Mouse (Mus musculus) right cerebral cortex, adult 18-20 months (tissue): ENCODE measurements around the gene Atp6v0e.
A peak's percentile ranks its signal among the peaks of the same experiment; 100 is the strongest.

Source experiments
- DNase-seq: peaks from one replicate; pipeline ENCODE4 v3.0.0; 2022; ENCODE audit warnings: mixed read lengths

Atp6v0e gene

GRCm38 (mm10) chr17:26688795-26689735, 26.0 kb downstream of the Atp6v0e start:
- DNase-seq: peak; percentile 43

- DNase-seq: no peak
Measured at GRCm38 (mm10) chr17:26689810-26690209, 26.8 kb downstream of the Atp6v0e start.

- no peak for DNase-seq
Measured at GRCm38 (mm10) chr17:26690236-26690635, 27.2 kb downstream of the Atp6v0e start.

GRCm38 (mm10) chr17:26691110-26691509, 28.1 kb downstream of the Atp6v0e start:
- peak; percentile 53 for DNase-seq

GRCm38 (mm10) chr17:26693424-26693823, 30.4 kb downstream of the Atp6v0e start:
- DNase-seq: peak; percentile 63

- DNase-seq: peak; percentile 55
Measured at GRCm38 (mm10) chr17:26694171-26694570, 31.1 kb downstream of the Atp6v0e start.

GRCm38 (mm10) chr17:26695193-26695592, 32.2 kb downstream of the Atp6v0e start:
- no peak for DNase-seq

- DNase-seq: no peak
Measured at GRCm38 (mm10) chr17:26698846-26699245, 35.8 kb downstream of the Atp6v0e start.

- no peak for DNase-seq
Measured at GRCm38 (mm10) chr17:26699819-26700616, 37.0 kb downstream of the Atp6v0e start.

- peak; percentile 33 for DNase-seq
Measured at GRCm38 (mm10) chr17:26701565-26701964, 38.5 kb downstream of the Atp6v0e start.

GRCm38 (mm10) chr17:26702621-26703020, 39.6 kb downstream of the Atp6v0e start:
- no peak for DNase-seq

- DNase-seq: no peak
Measured at GRCm38 (mm10) chr17:26703671-26704070, 40.6 kb downstream of the Atp6v0e start.

- DNase-seq: no peak
Measured at GRCm38 (mm10) chr17:26705463-26706359, 42.7 kb downstream of the Atp6v0e start.

GRCm38 (mm10) chr17:26707066-26707465, 44.0 kb downstream of the Atp6v0e start:
- no peak for DNase-seq

- DNase-seq: no peak
Measured at GRCm38 (mm10) chr17:26708499-26708898, 45.5 kb downstream of the Atp6v0e start.

GRCm38 (mm10) chr17:26708993-26709590, 46.1 kb downstream of the Atp6v0e start:
- DNase-seq: peak; percentile 76

GRCm38 (mm10) chr17:26710049-26710448, 47.0 kb downstream of the Atp6v0e start:
- no peak for DNase-seq

- peak; percentile 99 for DNase-seq
Measured at GRCm38 (mm10) chr17:26715271-26715758, 52.3 kb downstream of the Atp6v0e start, which contains the start of gene Crebrf. TSS of gene Crebrf (plus strand) at chr17:26715650.

GRCm38 (mm10) chr17:26715916-26716717, 53.1 kb downstream of the Atp6v0e start:
- peak; percentile 96 for DNase-seq

GRCm38 (mm10) chr17:26717868-26718267, 54.8 kb downstream of the Atp6v0e start:
- no peak for DNase-seq

GRCm38 (mm10) chr17:26719405-26719804, 56.4 kb downstream of the Atp6v0e start:
- DNase-seq: no peak
